Mouse (Mus musculus) liver, embryonic 11.5 days (tissue): ENCODE data around the gene Epb41l2. TPM values are rescaled to one million over a fixed set of nuclear protein-coding genes. Genes with fewer than 3 reads are reported as not detected.

ENCODE experiments used
- ATAC-seq: fragments of 200-750 bp; cut with Nextera tagmentation; replicated peaks from 2 replicates; pipeline ENCODE4 v1.8.0; 2017; ENCODE audit warnings: moderate number of reproducible peaks, mild to moderate bottlenecking, moderate TSS enrichment, moderate library complexity; ENCODE audit not compliant: low FRiP score
- DNase-seq: peaks from one replicate; pipeline ENCODE4 v3.0.0-alpha.2; 2017; ENCODE audit warnings: low spot score
- H3K27ac ChIP-seq: fragments of 300-500 bp; sonication (generic); 2 replicates; pipeline ENCODE4 v1.5.1; 2014; ENCODE audit warnings: mild to moderate bottlenecking, low read depth, low read length, control low read depth
- H3K27me3 ChIP-seq: fragments of 300-500 bp; sonication (generic); replicated peaks from 2 replicates; pipeline ENCODE4 v1.6.1; 2014; ENCODE audit warnings: low read length, mixed read lengths; ENCODE audit not compliant: control insufficient read depth, insufficient read depth
- H3K36me3 ChIP-seq: fragments of 300-500 bp; sonication (generic); 2 replicates; pipeline ENCODE4 v1.6.1; 2014; ENCODE audit warnings: mild to moderate bottlenecking, low read length, moderate library complexity, mixed read lengths; ENCODE audit not compliant: control insufficient read depth, insufficient read depth
- H3K4me1 ChIP-seq: fragments of 300-500 bp; sonication (generic); replicated peaks from 2 replicates; pipeline ENCODE4 v1.6.1; 2014; ENCODE audit warnings: low read length, mixed read lengths; ENCODE audit not compliant: control insufficient read depth, insufficient read depth
- H3K4me2 ChIP-seq: fragments of 300-500 bp; sonication (generic); 2 replicates; pipeline ENCODE4 v1.6.1; 2014; ENCODE audit warnings: mild to moderate bottlenecking, control low read depth, moderate library complexity
- H3K4me3 ChIP-seq: fragments of 300-500 bp; sonication (generic); 2 replicates; pipeline ENCODE4 v1.5.1; 2014; ENCODE audit warnings: low read depth, low read length, control low read depth
- H3K9ac ChIP-seq: fragments of 300-500 bp; sonication (generic); 2 replicates; pipeline ENCODE4 v1.6.1; 2014; ENCODE audit warnings: low read depth, low read length, control low read depth
- H3K9me3 ChIP-seq: fragments of 300-500 bp; sonication (generic); 2 replicates; pipeline ENCODE4 v1.6.1; 2016; ENCODE audit warnings: low read length, inconsistent platforms, mixed read lengths; ENCODE audit not compliant: control insufficient read depth
- WGBS: fragments of 180-500 bp; shearing (Covaris S2); extraction: QIAGEN DNeasy Blood & Tissue Kit; methylation state at CpG from one replicate; pipeline ENCODE4 v1.1.7; 2014; 5-methylcytosine and 5-hydroxymethylcytosine counted together
- polyA plus RNA-seq: library from polyadenylated mRNA; unstranded; fragments of >200 nt; fragmentation: Nextera tagmentation; extraction: Ambion mirVana; gene quantifications from 2 replicates; pipeline ENCODE4 v1.2.1, GENCODE M21; 2014

Gene Epb41l2
- polyA plus RNA-seq, 1 experiment from 2014 or later: 31.1 TPM

- WGBS: 37% methylated on average over 3 of the region's 3 CpGs
Observed at GRCm38 (mm10) chr10:25371915-25372371, 12.3 kb downstream of the Epb41l2 start.

DNA sequence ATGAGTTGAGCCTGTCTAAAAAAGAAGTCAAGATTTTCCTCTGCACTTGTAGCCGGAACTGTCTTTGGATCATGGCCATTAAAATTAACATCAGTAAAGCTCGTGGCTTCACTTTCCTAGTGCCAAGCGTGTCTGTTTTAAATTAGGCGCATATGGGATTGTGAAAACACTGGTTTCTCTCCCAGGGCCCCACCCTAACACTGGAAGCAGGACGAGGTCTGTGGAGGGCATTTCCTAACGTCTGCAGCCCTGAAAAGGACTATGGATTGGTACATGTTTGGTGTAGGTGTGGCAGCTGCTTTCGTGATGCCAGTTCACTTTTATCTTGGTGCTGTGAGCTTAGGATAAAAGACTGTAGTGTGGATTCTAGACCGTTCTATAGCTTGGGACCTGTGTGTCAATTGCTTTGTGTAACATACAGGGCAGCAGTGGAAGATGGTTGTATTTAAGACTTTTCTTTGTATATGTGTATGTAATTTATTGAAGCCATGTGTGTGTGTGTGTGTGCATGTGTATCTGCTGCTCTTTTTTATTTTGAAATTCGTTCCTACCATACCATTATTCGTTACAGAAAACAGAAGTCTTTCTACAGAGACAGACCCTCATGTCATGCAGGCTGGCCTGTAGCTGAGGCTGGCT lies 13.0 kb downstream of the Epb41l2 start:
- Histone ChIP-seq H3K27ac (no peak overlapping the region), H3K4me2 (no peak overlapping the region), H3K4me3 (no peak overlapping the region), H3K27me3 (no peaks in the 10 kb centered on the region), H3K9me3 (no peaks in the 10 kb centered on the region), H3K4me1 (peaks cover 22% of the 10 kb centered on the region; the same call in 1 of the 2 replicates), H3K36me3 (no peaks in the 10 kb centered on the region), H3K9ac (no peak overlapping the region)
- DNase-seq (no peak), ATAC-seq (no peak)
- 52% methylated on average over 10 of the region's 10 CpGs for WGBS

More at GRCm38 (mm10) chr10:25371915-25372371, 12.3 kb downstream of the Epb41l2 start:
- H3K27ac ChIP-seq: no peak overlapping the region
- no peaks in the 10 kb centered on the region for H3K27me3 ChIP-seq
- H3K9ac ChIP-seq: no peak overlapping the region
- no peaks in the 10 kb centered on the region for H3K9me3 ChIP-seq
- ATAC-seq: no peak
- H3K4me1 ChIP-seq: peaks cover 24% of the 10 kb centered on the region
- no peaks in the 10 kb centered on the region for H3K36me3 ChIP-seq
- DNase-seq: no peak
- no peak overlapping the region for H3K4me2 ChIP-seq
- H3K4me3 ChIP-seq: no peak overlapping the region

GRCm38 (mm10) chr10:25375036-25375435 lies 15.4 kb downstream of the Epb41l2 start:
- Histone ChIP-seq H3K27me3 (no peaks in the 10 kb centered on the region), H3K4me2 (no peak overlapping the region), H3K36me3 (no peaks in the 10 kb centered on the region; the same call in 1 of the 2 replicates), H3K9me3 (no peaks in the 10 kb centered on the region), H3K27ac (no peak overlapping the region), H3K4me1 (peaks cover 22% of the 10 kb centered on the region; the same call in 1 of the 2 replicates), H3K9ac (no peak overlapping the region), H3K4me3 (no peak overlapping the region)
- 88% methylated on average over 4 of the region's 4 CpGs for WGBS
- DNase-seq: no peak
- ATAC-seq: no peak

GRCm38 (mm10) chr10:25380746-25381481 lies 21.3 kb downstream of the Epb41l2 start:
- Histone ChIP-seq H3K27me3 (no peaks in the 10 kb centered on the region), H3K9me3 (no peaks in the 10 kb centered on the region), H3K9ac (no peak overlapping the region), H3K27ac (no peak overlapping the region), H3K4me3 (no peak overlapping the region), H3K36me3 (no peaks in the 10 kb centered on the region; the same call in 1 of the 2 replicates), H3K4me1 (peaks cover 10% of the 10 kb centered on the region), H3K4me2 (no peak overlapping the region)
- 69% methylated on average over 6 of the region's 6 CpGs for WGBS
- DNase-seq (no peak), ATAC-seq (no peak)

- no peak overlapping the region for H3K4me3 ChIP-seq
- peaks cover 10% of the 10 kb centered on the region for H3K4me1 ChIP-seq
- H3K9me3 ChIP-seq: no peaks in the 10 kb centered on the region
- no peak overlapping the region for H3K9ac ChIP-seq
- 39% methylated on average over 10 of the region's 10 CpGs for WGBS
- H3K27me3 ChIP-seq: no peaks in the 10 kb centered on the region
- H3K27ac ChIP-seq: no peak overlapping the region
- peak overlapping the region; percentile 33; the same call in 1 of the 2 replicates for H3K4me2 ChIP-seq
- no peaks in the 10 kb centered on the region; the same call in 1 of the 2 replicates for H3K36me3 ChIP-seq
- DNase-seq (no peak), ATAC-seq (0 out of 2 replicates have a peak, but pooled peaks have one; percentile 34)
Observed at GRCm38 (mm10) chr10:25381951-25382350, 22.4 kb downstream of the Epb41l2 start.

- peaks cover 10% of the 10 kb centered on the region for H3K4me1 ChIP-seq
- no peak overlapping the region for H3K9ac ChIP-seq
- H3K36me3 ChIP-seq: no peaks in the 10 kb centered on the region; the same call in 1 of the 2 replicates
- H3K4me3 ChIP-seq: no peak overlapping the region
- H3K9me3 ChIP-seq: no peaks in the 10 kb centered on the region
- WGBS: 47% methylated on average over 5 of the region's 5 CpGs
- ATAC-seq (no peak), DNase-seq (no peak)
- no peak overlapping the region for H3K4me2 ChIP-seq
- H3K27me3 ChIP-seq: no peaks in the 10 kb centered on the region
- no peak overlapping the region for H3K27ac ChIP-seq
Observed at GRCm38 (mm10) chr10:25383171-25383570, 23.6 kb downstream of the Epb41l2 start.

DNA sequence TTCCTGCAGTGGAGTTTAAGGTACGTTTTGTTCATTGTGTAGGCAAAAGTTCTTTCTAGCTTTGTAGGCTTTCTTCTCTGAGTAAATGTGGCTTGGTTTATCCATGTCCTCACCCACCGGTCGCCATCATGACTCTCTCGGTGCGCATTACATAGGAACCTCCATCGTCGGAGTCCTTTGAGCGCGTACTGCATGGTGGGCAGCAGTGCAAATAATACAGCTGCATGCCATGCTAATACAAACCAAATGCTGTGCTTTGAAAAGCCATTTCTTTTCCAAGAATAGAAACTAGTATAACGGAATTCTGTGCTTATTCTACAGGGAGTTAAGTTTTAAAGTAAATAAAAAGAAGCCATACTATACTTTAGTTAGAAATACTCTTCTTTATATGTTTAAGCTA lies 24.8 kb downstream of the Epb41l2 start:
- WGBS: 91% methylated on average over 10 of the region's 10 CpGs
- ATAC-seq: no peak
- H3K9me3 ChIP-seq: no peaks in the 10 kb centered on the region
- H3K4me3 ChIP-seq: no peak overlapping the region
- no peaks in the 10 kb centered on the region for H3K27me3 ChIP-seq
- H3K9ac ChIP-seq: no peak overlapping the region
- DNase-seq: no peak
- H3K4me2 ChIP-seq: no peak overlapping the region
- no peak overlapping the region for H3K27ac ChIP-seq
- H3K36me3 ChIP-seq: no peaks in the 10 kb centered on the region; the same call in 1 of the 2 replicates
- H3K4me1 ChIP-seq: peaks cover 10% of the 10 kb centered on the region

DNA sequence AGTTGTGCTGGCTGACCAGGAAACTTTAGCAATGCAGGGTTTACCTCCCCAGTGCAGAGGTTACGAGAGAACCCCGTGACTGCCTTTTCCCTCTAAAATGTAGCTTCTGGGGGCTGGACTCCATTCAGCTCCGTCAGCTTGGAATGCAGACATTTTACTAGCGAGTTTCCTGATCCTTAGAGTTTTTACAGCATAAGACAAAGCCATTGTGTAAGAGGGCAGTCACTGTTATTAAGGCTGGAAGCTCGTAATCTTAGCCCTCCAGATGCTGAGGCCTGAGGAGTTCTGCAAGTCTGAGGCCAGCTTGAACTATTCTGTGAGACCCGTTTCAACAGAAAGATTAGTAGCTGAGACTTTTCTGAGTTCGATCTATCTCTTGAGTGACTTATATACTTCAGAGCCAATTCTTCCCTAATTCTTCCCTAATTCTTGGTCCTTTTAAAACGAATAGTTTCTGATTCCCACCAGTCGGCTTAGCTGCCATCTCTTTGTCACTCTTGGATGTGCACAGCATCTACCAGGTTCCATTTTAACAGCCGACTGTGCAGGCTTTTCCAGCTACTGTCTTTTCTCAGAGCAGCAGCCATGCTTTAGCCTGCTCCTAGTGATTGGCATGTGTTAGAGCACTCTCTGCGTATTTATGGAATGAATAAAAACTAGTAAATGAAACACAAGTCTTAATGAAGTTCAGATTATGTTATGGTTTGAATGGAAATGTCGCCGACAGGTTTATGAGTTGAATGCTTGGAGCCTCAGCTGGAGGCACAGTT lies 26.4 kb downstream of the Epb41l2 start:
- ATAC-seq (no peak), DNase-seq (no peak)
- WGBS: 65% methylated on average over 13 of the region's 13 CpGs
- H3K9me3 ChIP-seq: no peaks in the 10 kb centered on the region
- H3K4me3 ChIP-seq: no peak overlapping the region
- H3K9ac ChIP-seq: no peak overlapping the region
- peaks cover 10% of the 10 kb centered on the region for H3K4me1 ChIP-seq
- H3K36me3 ChIP-seq: no peaks in the 10 kb centered on the region
- H3K27me3 ChIP-seq: no peaks in the 10 kb centered on the region
- H3K27ac ChIP-seq: no peak overlapping the region; the same call in 1 of the 2 replicates
- no peak overlapping the region for H3K4me2 ChIP-seq
